Mouse (Mus musculus): ENCODE results near the gene Phldb2. TPM values are rescaled to one million over a fixed set of nuclear protein-coding genes. Genes with fewer than 3 reads are reported as not detected.

Phldb2 gene
- total RNA-seq (2014; fragmentation: Nextera tagmentation) (not detected in 2 replicates), total RNA-seq (2017) (0.23 and 0.55 TPM in 2 replicates), polyA plus RNA-seq (2012) (not detected in 2 replicates)

DNA sequence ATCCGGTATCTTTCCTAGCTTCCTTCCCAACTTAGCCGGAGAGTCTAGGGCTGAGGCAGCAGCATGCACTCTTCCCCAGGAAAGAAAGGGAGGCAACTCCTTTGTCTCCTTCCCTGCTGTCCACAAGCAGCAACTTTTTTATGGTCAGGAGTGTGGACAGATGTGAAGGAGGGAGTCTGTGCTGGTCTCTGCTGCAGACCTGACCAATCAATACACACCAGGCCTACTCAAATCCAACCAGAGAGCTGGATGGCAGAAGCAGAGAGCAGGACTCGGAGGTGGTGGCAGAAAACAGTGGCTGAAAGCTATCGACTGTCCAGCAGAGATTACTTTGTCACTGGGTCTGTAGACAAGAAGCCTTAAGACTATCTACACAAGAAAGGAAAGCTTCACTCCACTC is at the start of gene Phldb2:
Gene Phldb2, minus strand, starts transcription at position 205 of the 400 bp plus-strand sequence.
- H3K36me3 ChIP-seq (replicated peaks): no peaks in the 10 kb centered on the region
- no peaks in the 10 kb centered on the region for H3K4me1 ChIP-seq (ENCODE audit: insufficient read depth, low read depth, low read length)
- TF ChIP-seq GATA2 (IDR thresholded peaks at IDR 0.05; ENCODE audit: borderline replicate concordance, low read depth, low read length) (no peak), TAL1 (conservative IDR thresholded peaks at IDR 0.05; ENCODE audit: low read depth, low read length) (no peak), POLR2AphosphoS5 (IDR thresholded peaks at IDR 0.05; ENCODE audit: insufficient replicate concordance, low read depth, low read length) (no peak), CTCF (IDR thresholded peaks at IDR 0.05; ENCODE audit: low read depth, low read length) (no peak), GATA1 (IDR thresholded peaks at IDR 0.05; ENCODE audit: borderline replicate concordance, low read length) (no peak)
- H3K9me3 ChIP-seq (replicated peaks): 0 out of 2 replicates have a peak, but pooled peaks cover 3% of the 10 kb centered on the region
- H3K4me3 ChIP-seq (ENCODE audit: low read depth, low read length): no peak within 1 kb of the TSS
- DNase-seq (ENCODE audit: low spot score) (no peak), ATAC-seq (ENCODE audit: extremely low read depth, insufficient number of reproducible peaks, low FRiP score, poor library complexity, severe bottlenecking) (no peak)
- H3K27me3 ChIP-seq (ENCODE audit: insufficient read depth, low read length): no peaks in the 10 kb centered on the region

GRCm38 (mm10) chr16:46001550-46002166 is 48.3 kb upstream of the Phldb2 start:
- ATAC-seq (ENCODE audit: extremely low read depth, insufficient number of reproducible peaks, low FRiP score, poor library complexity, severe bottlenecking): no peak
- DNase-seq (ENCODE audit: low spot score): no peak
- H3K36me3 ChIP-seq (replicated peaks): no peaks in the 10 kb centered on the region
- H3K27me3 ChIP-seq (ENCODE audit: insufficient read depth, low read length): no peaks in the 10 kb centered on the region
- no peak for TF ChIP-seq TAL1 (conservative IDR thresholded peaks at IDR 0.05; ENCODE audit: low read depth, low read length)
- no peak for TF ChIP-seq POLR2AphosphoS5 (IDR thresholded peaks at IDR 0.05; ENCODE audit: insufficient replicate concordance, low read depth, low read length)
- TF ChIP-seq CTCF (IDR thresholded peaks at IDR 0.05; ENCODE audit: low read depth, low read length): no peak
- TF ChIP-seq GATA1 (IDR thresholded peaks at IDR 0.05; ENCODE audit: borderline replicate concordance, low read length): no peak
- H3K4me1 ChIP-seq (ENCODE audit: insufficient read depth, low read depth, low read length): no peaks in the 10 kb centered on the region
- peaks cover 27% of the 10 kb centered on the region for H3K9me3 ChIP-seq (replicated peaks)
- H3K4me3 ChIP-seq (ENCODE audit: low read depth, low read length): no peak overlapping the region

DNA sequence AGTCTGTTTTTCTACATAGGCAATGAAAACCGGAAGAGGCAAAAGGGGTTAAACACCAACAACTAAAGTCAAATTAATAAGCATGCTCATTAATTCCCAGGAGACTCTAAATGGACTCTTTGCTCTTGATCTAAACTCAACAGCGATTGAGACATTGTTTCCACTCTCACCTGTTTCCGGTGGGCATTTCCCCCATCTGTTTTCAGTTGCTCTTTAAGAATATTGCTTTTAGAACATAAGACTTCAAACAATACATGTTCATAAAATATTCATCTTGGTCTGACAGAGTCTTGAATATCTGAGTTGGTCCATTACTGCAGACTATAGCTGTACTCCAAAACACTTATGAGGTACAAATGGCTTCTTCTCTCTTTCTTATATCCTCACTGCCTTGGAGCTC is 47.6 kb upstream of the Phldb2 start:
- ATAC-seq (ENCODE audit: extremely low read depth, insufficient number of reproducible peaks, low FRiP score, poor library complexity, severe bottlenecking) (no peak), DNase-seq (ENCODE audit: low spot score) (no peak)
- H3K27me3 ChIP-seq (ENCODE audit: insufficient read depth, low read length): no peaks in the 10 kb centered on the region
- no peak for TF ChIP-seq GATA1 (IDR thresholded peaks at IDR 0.05; ENCODE audit: borderline replicate concordance, low read length)
- TF ChIP-seq POLR2AphosphoS5 (IDR thresholded peaks at IDR 0.05; ENCODE audit: insufficient replicate concordance, low read depth, low read length): no peak
- TF ChIP-seq CTCF (IDR thresholded peaks at IDR 0.05; ENCODE audit: low read depth, low read length): no peak
- TF ChIP-seq TAL1 (conservative IDR thresholded peaks at IDR 0.05; ENCODE audit: low read depth, low read length): no peak
- no peak for TF ChIP-seq GATA2 (IDR thresholded peaks at IDR 0.05; ENCODE audit: borderline replicate concordance, low read depth, low read length)
- H3K9me3 ChIP-seq (replicated peaks): peaks cover 25% of the 10 kb centered on the region
- no peak overlapping the region for H3K4me3 ChIP-seq (ENCODE audit: low read depth, low read length)
- H3K36me3 ChIP-seq (replicated peaks): no peaks in the 10 kb centered on the region
- no peaks in the 10 kb centered on the region for H3K4me1 ChIP-seq (ENCODE audit: insufficient read depth, low read depth, low read length)

GRCm38 (mm10) chr16:45999374-46000191 is 46.2 kb upstream of the Phldb2 start:
- ATAC-seq (ENCODE audit: extremely low read depth, insufficient number of reproducible peaks, low FRiP score, poor library complexity, severe bottlenecking) (no peak), DNase-seq (ENCODE audit: low spot score) (no peak)
- Histone ChIP-seq H3K4me1 (ENCODE audit: insufficient read depth, low read depth, low read length) (no peaks in the 10 kb centered on the region), H3K27me3 (ENCODE audit: insufficient read depth, low read length) (no peaks in the 10 kb centered on the region), H3K36me3 (replicated peaks) (no peaks in the 10 kb centered on the region), H3K9me3 (replicated peaks) (peaks cover 21% of the 10 kb centered on the region), H3K4me3 (ENCODE audit: low read depth, low read length) (no peak overlapping the region)
- TF ChIP-seq POLR2AphosphoS5 (IDR thresholded peaks at IDR 0.05; ENCODE audit: insufficient replicate concordance, low read depth, low read length) (no peak), CTCF (IDR thresholded peaks at IDR 0.05; ENCODE audit: low read depth, low read length) (no peak), GATA1 (IDR thresholded peaks at IDR 0.05; ENCODE audit: borderline replicate concordance, low read length) (no peak), GATA2 (IDR thresholded peaks at IDR 0.05; ENCODE audit: borderline replicate concordance, low read depth, low read length) (no peak), TAL1 (conservative IDR thresholded peaks at IDR 0.05; ENCODE audit: low read depth, low read length) (no peak)

DNA sequence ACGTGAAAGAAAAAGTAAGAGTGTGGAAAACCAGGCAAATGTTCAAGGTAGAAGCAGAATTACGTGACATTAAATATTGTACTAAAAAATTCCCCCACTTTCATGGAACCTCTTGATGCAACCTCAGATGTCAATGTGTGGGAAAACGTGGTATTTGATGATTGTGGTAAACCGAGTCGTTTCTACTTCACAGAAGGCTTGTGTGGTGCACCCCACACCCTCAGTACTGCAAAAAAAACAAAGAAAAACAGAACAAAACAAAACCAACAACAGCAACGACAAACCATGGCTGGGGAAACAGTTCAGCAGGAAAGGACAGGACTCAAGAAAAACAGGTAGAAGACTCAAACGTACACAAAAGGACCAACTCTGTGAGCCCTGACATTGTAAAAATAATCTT is 44.8 kb upstream of the Phldb2 start:
- TF ChIP-seq CTCF (IDR thresholded peaks at IDR 0.05; ENCODE audit: low read depth, low read length) (no peak), GATA2 (IDR thresholded peaks at IDR 0.05; ENCODE audit: borderline replicate concordance, low read depth, low read length) (no peak), TAL1 (conservative IDR thresholded peaks at IDR 0.05; ENCODE audit: low read depth, low read length) (no peak), GATA1 (IDR thresholded peaks at IDR 0.05; ENCODE audit: borderline replicate concordance, low read length) (no peak), POLR2AphosphoS5 (IDR thresholded peaks at IDR 0.05; ENCODE audit: insufficient replicate concordance, low read depth, low read length) (no peak)
- H3K4me1 ChIP-seq (ENCODE audit: insufficient read depth, low read depth, low read length): no peaks in the 10 kb centered on the region
- no peaks in the 10 kb centered on the region for H3K36me3 ChIP-seq (replicated peaks)
- ATAC-seq (ENCODE audit: extremely low read depth, insufficient number of reproducible peaks, low FRiP score, poor library complexity, severe bottlenecking) (no peak), DNase-seq (ENCODE audit: low spot score) (no peak)
- peaks cover 16% of the 10 kb centered on the region for H3K9me3 ChIP-seq (replicated peaks)
- H3K27me3 ChIP-seq (ENCODE audit: insufficient read depth, low read length): no peaks in the 10 kb centered on the region
- H3K4me3 ChIP-seq (ENCODE audit: low read depth, low read length): no peak overlapping the region
